8 mouse cellular contexts compared by ENCODE assay signal in genomic region chr12:103532020-103532648, GRCm38 (mm10). TPM values are rescaled to one million over a fixed set of nuclear protein-coding genes. Genes with fewer than 3 reads are reported as not detected.
DNase-seq lines count a peak whose midpoint lies in the region; ATAC-seq and TF ChIP-seq lines count a peak whose summit lies in the region.

Ppp4r4 (plus strand) TSS chr12:103532283.

- H3K9me3 ChIP-seq in hindbrain, embryonic 13.5 days, result no peaks in the 10 kb centered on the region

- peaks cover 6% of the 10 kb centered on the region for H3K27me3 ChIP-seq in Patski
- H3K27me3 ChIP-seq in hindbrain, embryonic 13.5 days, result peaks cover 5% of the 10 kb centered on the region; the same call in 1 of the 2 replicates

- H3K9ac ChIP-seq in hindbrain, embryonic 13.5 days, result peak within 1 kb of the TSS; percentile 87

- peak; percentile 87 for ATAC-seq in Patski
- ATAC-seq in hindbrain, embryonic 13.5 days (ENCODE audit: low FRiP score), result peak; percentile 96

- DNase-seq in Patski (ENCODE audit: low read depth, low spot score), result peak; percentile 39
- DNase-seq in cerebellum, postnatal 25 days, result peak; percentile 92 to 96
- peak; percentile 77 to 89 for DNase-seq in frontal cortex, postnatal 25 days (ENCODE audit: low spot score in 2 of 2)
- peak; percentile 89 to 94 for DNase-seq in layer of hippocampus, postnatal 14 days (ENCODE audit: low spot score in 2 of 2)
- peak; percentile 94 for DNase-seq in lung, postnatal 10 days
- DNase-seq in ovary, postnatal 36 days (ENCODE audit: low spot score), result peak; percentile 97
- peak; percentile 94 for DNase-seq in thymus, postnatal 14 days

- CTCF ChIA-PET in Patski (lab: Charles Lee), result interaction anchor here (3.4 kb wide), 1 partner anchor 12 kb away, joined by 11 read pairs; no protein-coding TSS in a partner anchor

- in situ Hi-C loops in Patski (cut with MboI; ENCODE audit: low pct_unique_long_range_greater_than_20kb), result no loop called here

- no peak for TF ChIP-seq CTCF in Patski (IDR thresholded peaks at IDR 0.05)

- peak within 1 kb of the TSS; percentile 71 for H3K4me3 ChIP-seq in hindbrain, embryonic 13.5 days

- no peaks in the 10 kb centered on the region for H3K36me3 ChIP-seq in hindbrain, embryonic 13.5 days

- peak within 1 kb of the TSS; percentile 74; the same call in 1 of the 2 replicates for H3K27ac ChIP-seq in hindbrain, embryonic 13.5 days

- WGBS in hindbrain, embryonic 13.5 days, result under 1% methylated on average over 43 of the region's 74 CpGs

- POLR2A ChIA-PET in Patski (lab: Charles Lee), result no interaction called here

- H3K4me2 ChIP-seq in hindbrain, embryonic 13.5 days, result peak within 1 kb of the TSS; percentile 94

- peaks cover 11% of the 10 kb centered on the region for H3K4me1 ChIP-seq in hindbrain, embryonic 13.5 days (replicated peaks)

RNA-seq across cellular contexts. Expression of gene Ppp4r4, which starts in this region (rescaled TPM):
- 10.6 TPM for polyA plus RNA-seq in Patski (2021)
- polyA plus RNA-seq in hindbrain, embryonic 13.5 days (2015; fragmentation: Nextera tagmentation; extraction: Ambion mirVana), result 2.5 and 3.0 TPM in 2 replicates
- 10 to 100 TPM; 31.6 to 37.8 TPM for total RNA-seq in layer of hippocampus, postnatal 14 days (2021)

Comparison
In these comparisons a context has a peak if more than half of its experiments do, and no peak if none do; other contexts are left out.
1. Peak in every context shown above with its lines: DNase-seq, ATAC-seq, H3K4me3 ChIP-seq and H3K27ac ChIP-seq.
2. DNase-seq: peak in every context shown above with its lines; median percentile 97 in ovary, postnatal 36 days; 94 in cerebellum, postnatal 25 days; 94 in lung, postnatal 10 days; 94 in thymus, postnatal 14 days; 92 in layer of hippocampus, postnatal 14 days; 83 in frontal cortex, postnatal 25 days; 39 in Patski.